Comparison of ENCODE assay signal across 7 mouse cellular contexts in the genomic region with DNA sequence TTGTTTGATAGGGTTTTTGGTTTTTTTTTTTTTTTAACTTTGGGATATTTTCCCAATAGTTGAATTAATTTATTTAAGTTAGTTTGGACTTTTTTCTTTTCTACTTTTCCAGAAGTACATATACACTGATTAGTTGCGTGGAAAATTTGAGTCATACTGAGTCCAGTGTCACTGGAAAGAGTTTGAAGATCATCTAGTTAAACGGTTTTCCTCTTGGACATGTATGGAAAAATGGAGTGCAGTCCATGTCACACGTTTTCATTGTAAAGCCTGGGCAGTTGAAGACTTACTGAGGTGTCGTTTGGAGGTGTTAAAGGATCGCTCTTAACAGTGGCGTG. TPM values are rescaled to one million over a fixed set of nuclear protein-coding genes. Genes with fewer than 3 reads are reported as not detected.
DNase-seq lines count a peak whose midpoint lies in the region; ATAC-seq and TF ChIP-seq lines count a peak whose summit lies in the region.

No protein-coding gene starts in this region.

- no peak overlapping the region for H3K27ac ChIP-seq in neural tube, embryonic 11.5 days (ENCODE audit: low read depth, low read length)
- H3K27ac ChIP-seq in forebrain, embryonic 15.5 days (replicated peaks): no peak overlapping the region
- no peak overlapping the region for H3K27ac ChIP-seq in liver, embryonic 14.5 days
- H3K27ac ChIP-seq in cerebellum, adult 2 months (ENCODE audit: insufficient read depth, low read length): no peak overlapping the region

- H3K4me2 ChIP-seq in neural tube, embryonic 11.5 days (ENCODE audit: low read depth): peak overlapping the region; percentile 81
- peak overlapping the region; percentile 55 for H3K4me2 ChIP-seq in forebrain, embryonic 15.5 days (replicated peaks)
- H3K4me2 ChIP-seq in liver, embryonic 14.5 days (ENCODE audit: low read depth): peak overlapping the region; percentile 89

- H3K27me3 ChIP-seq in neural tube, embryonic 11.5 days (ENCODE audit: control insufficient read depth, insufficient read depth, low read length): no peaks in the 10 kb centered on the region
- H3K27me3 ChIP-seq in forebrain, embryonic 15.5 days: no peaks in the 10 kb centered on the region
- H3K27me3 ChIP-seq in liver, embryonic 14.5 days (ENCODE audit: control insufficient read depth, insufficient read depth, low read length): no peaks in the 10 kb centered on the region
- H3K27me3 ChIP-seq in cerebellum, adult 2 months (ENCODE audit: control insufficient read depth, insufficient read depth, low read length): no peaks in the 10 kb centered on the region

- H3K4me3 ChIP-seq in neural tube, embryonic 11.5 days (ENCODE audit: low read depth, low read length): peak overlapping the region; percentile 94
- H3K4me3 ChIP-seq in forebrain, embryonic 15.5 days: peak overlapping the region; percentile 99
- H3K4me3 ChIP-seq in liver, embryonic 14.5 days (ENCODE audit: insufficient read depth in 1 of 2, low read depth in 2 of 2, low read length in 2 of 2): peak overlapping the region; percentile 74 to 99
- no peak overlapping the region for H3K4me3 ChIP-seq in cerebellum, adult 2 months (replicated peaks; ENCODE audit: insufficient read depth, low read depth, low read length)

- no peak overlapping the region for H3K9ac ChIP-seq in neural tube, embryonic 11.5 days (ENCODE audit: low read length)
- peak overlapping the region; percentile 98; the same call in 1 of the 2 replicates for H3K9ac ChIP-seq in forebrain, embryonic 15.5 days (replicated peaks)
- peak overlapping the region; percentile 99 for H3K9ac ChIP-seq in liver, embryonic 14.5 days (replicated peaks)

- ATAC-seq in neural tube, embryonic 11.5 days (ENCODE audit: insufficient read depth, low FRiP score, low TSS enrichment): no peak
- no peak for ATAC-seq in forebrain, embryonic 15.5 days (replicated peaks)
- no peak for ATAC-seq in liver, embryonic 14.5 days (ENCODE audit: insufficient read depth)

- WGBS in neural tube, embryonic 11.5 days: 73% methylated on average over 6 of the region's 6 CpGs
- 74% methylated on average over 6 of the region's 6 CpGs for WGBS in forebrain, embryonic 15.5 days
- 61% methylated on average over 6 of the region's 6 CpGs for WGBS in liver, embryonic 14.5 days (ENCODE audit: insufficient replicate concordance)
- WGBS in cerebellum, adult 2 months: 62% methylated on average over 6 of the region's 6 CpGs

- DNase-seq in neural tube, embryonic 11.5 days (ENCODE audit: low spot score): no peak
- DNase-seq in neural tube, embryonic 10.5 days (ENCODE audit: extremely low spot score, low spot score): no peak
- no peak for DNase-seq in liver, embryonic 14.5 days (ENCODE audit: low read depth in 3 of 3, low spot score in 3 of 3)
- no peak for DNase-seq in cerebellum, adult 2 months
- no peak for DNase-seq in yolk sac, embryonic 10.5 days (ENCODE audit: low spot score)
- no peak for DNase-seq in urinary bladder, adult 2 months (ENCODE audit: low spot score)

- no peak for TF ChIP-seq POLR2A in cerebellum, adult 2 months (IDR thresholded peaks at IDR 0.05; ENCODE audit: borderline replicate concordance, insufficient read depth, low read length)

- H3K4me1 ChIP-seq in neural tube, embryonic 11.5 days (ENCODE audit: control insufficient read depth, insufficient read depth, low read length): peaks cover 6% of the 10 kb centered on the region
- H3K4me1 ChIP-seq in forebrain, embryonic 15.5 days: peaks cover 24% of the 10 kb centered on the region
- H3K4me1 ChIP-seq in liver, embryonic 14.5 days (replicated peaks; ENCODE audit: control insufficient read depth in 2 of 2, insufficient read depth in 2 of 2, low read length in 1 of 2): peaks cover 9 to 14% of the 10 kb centered on the region in 2 experiments; a peak in 3 of 4 replicates
- peaks cover 9% of the 10 kb centered on the region for H3K4me1 ChIP-seq in cerebellum, adult 2 months (ENCODE audit: control insufficient read depth, insufficient read depth, low read length)

- TF ChIP-seq CTCF in liver, embryonic 14.5 days (IDR thresholded peaks at IDR 0.05; ENCODE audit: low read depth): no peak
- TF ChIP-seq CTCF in cerebellum, adult 2 months (IDR thresholded peaks at IDR 0.05; ENCODE audit: borderline replicate concordance, insufficient read depth, low read depth, low read length): no peak

- H3K9me3 ChIP-seq in neural tube, embryonic 11.5 days (ENCODE audit: control insufficient read depth, low read length): no peaks in the 10 kb centered on the region
- H3K9me3 ChIP-seq in forebrain, embryonic 15.5 days: no peaks in the 10 kb centered on the region
- no peaks in the 10 kb centered on the region for H3K9me3 ChIP-seq in liver, embryonic 14.5 days (ENCODE audit: control insufficient read depth, low read length)

- no peak for TF ChIP-seq EP300 in liver, embryonic 14.5 days (IDR thresholded peaks at IDR 0.05; ENCODE audit: low read depth)

- H3K36me3 ChIP-seq in neural tube, embryonic 11.5 days (ENCODE audit: control insufficient read depth, insufficient read depth, low read length): no peaks in the 10 kb centered on the region
- no peaks in the 10 kb centered on the region for H3K36me3 ChIP-seq in forebrain, embryonic 15.5 days
- no peaks in the 10 kb centered on the region for H3K36me3 ChIP-seq in liver, embryonic 14.5 days (replicated peaks; ENCODE audit: control insufficient read depth, insufficient read depth, low read depth)

RNA-seq across cellular contexts. Expression of gene Gars, which starts 1.6 kb away (rescaled TPM):
- 216 and 234 TPM in 2 replicates for polyA plus RNA-seq in neural tube, embryonic 11.5 days (2014; fragmentation: Nextera tagmentation; extraction: Ambion mirVana)
- 218 and 219 TPM in 2 replicates for polyA plus RNA-seq in forebrain, embryonic 15.5 days (2015; fragmentation: Nextera tagmentation; extraction: Ambion mirVana)
- 29.4 and 50.9 TPM in 2 replicates for polyA plus RNA-seq in liver, embryonic 14.5 days (2012; rRNA removed)
- polyA plus RNA-seq in liver, embryonic 14.5 days (2014; fragmentation: Nextera tagmentation; extraction: Ambion mirVana): 99.3 and 104 TPM in 2 replicates
- polyA plus RNA-seq in cerebellum, adult 2 months (2012; rRNA removed): 121 and 127 TPM in 2 replicates
- polyA plus RNA-seq in urinary bladder, adult 2 months (2012; rRNA removed): 55.9 and 57.9 TPM in 2 replicates

RNA-seq across cellular contexts. Expression of gene Ggct, which starts 46.7 kb away (rescaled TPM):
- polyA plus RNA-seq in neural tube, embryonic 11.5 days (2014; fragmentation: Nextera tagmentation; extraction: Ambion mirVana): 13.2 and 15.4 TPM in 2 replicates
- 13.3 and 15.5 TPM in 2 replicates for polyA plus RNA-seq in forebrain, embryonic 15.5 days (2015; fragmentation: Nextera tagmentation; extraction: Ambion mirVana)
- polyA plus RNA-seq in liver, embryonic 14.5 days (2012; rRNA removed): 0.31 and 1.1 TPM in 2 replicates
- polyA plus RNA-seq in liver, embryonic 14.5 days (2014; fragmentation: Nextera tagmentation; extraction: Ambion mirVana): 4.4 and 6.1 TPM in 2 replicates
- polyA plus RNA-seq in cerebellum, adult 2 months (2012; rRNA removed): 17.2 and 21.0 TPM in 2 replicates
- polyA plus RNA-seq in urinary bladder, adult 2 months (2012; rRNA removed): 4.6 and 7.5 TPM in 2 replicates
